Mouse (Mus musculus) heart, embryonic 14.5 days (tissue): Measurements from ENCODE around the gene Il12b. TPM values are rescaled to one million over a fixed set of nuclear protein-coding genes. Genes with fewer than 3 reads are reported as not detected.

Source experiments
- ATAC-seq: fragments of 200-750 bp; cut with Nextera tagmentation; 2 replicates; pipeline ENCODE4 v1.8.0; 2017; ENCODE audit warnings: low read depth, moderate TSS enrichment; ENCODE audit not compliant: insufficient number of reproducible peaks, insufficient read depth, low FRiP score
- H3K27ac ChIP-seq, 2 experiments: fragments of 200-500 bp in 1 of 2; fragments of 300-500 bp in 1 of 2; sonication (generic) in 1 of 2; replicated peaks in 1 of 2; 2 replicates each; pipeline ENCODE4 v1.5.1; 2012 to 2014; ENCODE audit warnings: low read depth in 2 of 2, low read length in 2 of 2, control low read depth in 1 of 2, mild to moderate bottlenecking in 1 of 2, mixed read lengths in 1 of 2; ENCODE audit not compliant: control insufficient read depth in 1 of 2, insufficient read depth in 1 of 2
- H3K27me3 ChIP-seq: fragments of 300-500 bp; sonication (generic); 2 replicates; pipeline ENCODE4 v1.6.1; 2014; ENCODE audit warnings: mild to moderate bottlenecking, low read length, control low read depth; ENCODE audit not compliant: control insufficient read depth, insufficient read depth
- H3K36me3 ChIP-seq: fragments of 300-500 bp; sonication (generic); 2 replicates; pipeline ENCODE4 v1.6.1; 2014; ENCODE audit warnings: mild to moderate bottlenecking, control low read depth, low read length, mixed read lengths; ENCODE audit not compliant: control insufficient read depth, insufficient read depth
- H3K4me1 ChIP-seq, 2 experiments: fragments of 200-500 bp in 1 of 2; fragments of 300-500 bp in 1 of 2; sonication (generic) in 1 of 2; 2 replicates each; pipeline ENCODE4 v1.6.1; 2012 to 2014; ENCODE audit warnings: low read length in 2 of 2, control low read depth in 1 of 2, mixed read lengths in 1 of 2; ENCODE audit not compliant: control insufficient read depth in 2 of 2, insufficient read depth in 2 of 2
- H3K4me2 ChIP-seq: fragments of 300-500 bp; sonication (generic); 2 replicates; pipeline ENCODE4 v1.6.1; 2014; ENCODE audit warnings: mild to moderate bottlenecking, low read length
- H3K4me3 ChIP-seq, 2 experiments: fragments of 200-500 bp in 1 of 2; fragments of 300-500 bp in 1 of 2; sonication (generic) in 1 of 2; 2 replicates each; pipeline ENCODE4 v1.5.1; 2012 to 2014; ENCODE audit warnings: low read length in 2 of 2, mild to moderate bottlenecking in 2 of 2, control low read depth in 1 of 2, low read depth in 1 of 2, moderate library complexity in 1 of 2; ENCODE audit not compliant: control insufficient read depth in 1 of 2, insufficient read depth in 1 of 2
- H3K9ac ChIP-seq: fragments of 300-500 bp; sonication (generic); 2 replicates; pipeline ENCODE4 v1.6.1; 2014; ENCODE audit warnings: mild to moderate bottlenecking, low read length
- H3K9me3 ChIP-seq: fragments of 300-500 bp; sonication (generic); 2 replicates; pipeline ENCODE4 v1.6.1; 2016; ENCODE audit warnings: low read length, control low read depth; ENCODE audit not compliant: control insufficient read depth
- WGBS: fragments of 180-500 bp; shearing (Covaris S2); extraction: QIAGEN DNeasy Blood & Tissue Kit; methylation state at CpG from one replicate; pipeline ENCODE4 v1.1.7; 2014; 5-methylcytosine and 5-hydroxymethylcytosine counted together
- polyA plus RNA-seq: library from polyadenylated mRNA; unstranded; fragments of >200 nt; fragmentation: Nextera tagmentation; extraction: Ambion mirVana; gene quantifications from 2 replicates; pipeline ENCODE4 v1.2.1, GENCODE M21; 2014

The Il12b gene
- polyA plus RNA-seq, 1 experiment from 2014 or later, result not detected

- Histone ChIP-seq H3K9me3 (no peaks in the 10 kb centered on the region), H3K27me3 (no peaks in the 10 kb centered on the region), H3K4me2 (no peak overlapping the region), H3K36me3 (no peaks in the 10 kb centered on the region), H3K4me1 (no peaks in the 10 kb centered on the region), H3K27ac (no peak overlapping the region), H3K9ac (no peak overlapping the region), H3K4me3 (no peak overlapping the region)
- 61% methylated on average over 3 of the region's 3 CpGs for WGBS
- ATAC-seq, result no peak
Measured at GRCm38 (mm10) chr11:44382200-44382599, 17.7 kb upstream of the Il12b start.

GRCm38 (mm10) chr11:44387031-44387430 is 12.8 kb upstream of the Il12b start:
- WGBS, result 79% methylated on average over 2 of the region's 2 CpGs
- no peak overlapping the region for H3K4me2 ChIP-seq
- H3K4me3 ChIP-seq, result no peak overlapping the region
- H3K27me3 ChIP-seq, result no peaks in the 10 kb centered on the region
- H3K9me3 ChIP-seq, result no peaks in the 10 kb centered on the region
- H3K4me1 ChIP-seq, result no peaks in the 10 kb centered on the region; a peak in 1 of 4 replicates
- no peak overlapping the region for H3K27ac ChIP-seq
- no peak for ATAC-seq
- H3K36me3 ChIP-seq, result no peaks in the 10 kb centered on the region
- H3K9ac ChIP-seq, result no peak overlapping the region

GRCm38 (mm10) chr11:44389993-44390701 is 9.7 kb upstream of the Il12b start:
- Histone ChIP-seq H3K36me3 (no peaks in the 10 kb centered on the region), H3K4me2 (no peak overlapping the region), H3K27ac (no peak overlapping the region), H3K9me3 (0 out of 2 replicates have a peak, but pooled peaks cover 2% of the 10 kb centered on the region), H3K9ac (no peak overlapping the region), H3K4me1 (no peaks in the 10 kb centered on the region; a peak in 1 of 4 replicates), H3K27me3 (no peaks in the 10 kb centered on the region), H3K4me3 (no peak overlapping the region)
- no peak for ATAC-seq
- WGBS, result 33% methylated on average over 6 of the region's 6 CpGs

- no peaks in the 10 kb centered on the region for H3K27me3 ChIP-seq
- no peaks in the 10 kb centered on the region for H3K36me3 ChIP-seq
- no peak overlapping the region for H3K4me3 ChIP-seq
- ATAC-seq, result no peak
- H3K4me2 ChIP-seq, result no peak overlapping the region
- H3K4me1 ChIP-seq, result no peaks in the 10 kb centered on the region; a peak in 1 of 4 replicates
- H3K27ac ChIP-seq, result no peak overlapping the region
- no peak overlapping the region for H3K9ac ChIP-seq
- 83% methylated on average over 8 of the region's 8 CpGs for WGBS
- 0 out of 2 replicates have a peak, but pooled peaks cover 2% of the 10 kb centered on the region for H3K9me3 ChIP-seq
Measured at GRCm38 (mm10) chr11:44393101-44393810, 6.6 kb upstream of the Il12b start.

GRCm38 (mm10) chr11:44395401-44395800 is 4.5 kb upstream of the Il12b start:
- H3K4me2 ChIP-seq, result no peak overlapping the region
- H3K4me3 ChIP-seq, result no peak overlapping the region
- H3K36me3 ChIP-seq, result no peaks in the 10 kb centered on the region
- 0 out of 4 replicates have a peak, but pooled peaks cover 0 to 3% of the 10 kb centered on the region in 2 experiments for H3K4me1 ChIP-seq
- 85% methylated on average over 4 of the region's 4 CpGs for WGBS
- H3K9me3 ChIP-seq, result 0 out of 2 replicates have a peak, but pooled peaks cover 2% of the 10 kb centered on the region
- H3K9ac ChIP-seq, result no peak overlapping the region
- H3K27ac ChIP-seq, result no peak overlapping the region
- no peak for ATAC-seq
- H3K27me3 ChIP-seq, result no peaks in the 10 kb centered on the region

- Histone ChIP-seq H3K4me3 (no peak overlapping the region), H3K4me2 (no peak overlapping the region), H3K27ac (no peak overlapping the region), H3K36me3 (no peaks in the 10 kb centered on the region), H3K9ac (no peak overlapping the region), H3K4me1 (peaks cover 11 to 24% of the 10 kb centered on the region in 2 experiments), H3K27me3 (no peaks in the 10 kb centered on the region), H3K9me3 (0 out of 2 replicates have a peak, but pooled peaks cover 2% of the 10 kb centered on the region)
- ATAC-seq, result no peak
- 45% methylated on average over 3 of the region's 3 CpGs for WGBS
Measured at GRCm38 (mm10) chr11:44397551-44397950, 2.3 kb upstream of the Il12b start.

- ATAC-seq, result no peak
- Histone ChIP-seq H3K9ac (no peak overlapping the region), H3K36me3 (no peaks in the 10 kb centered on the region), H3K27me3 (no peaks in the 10 kb centered on the region), H3K4me1 (peaks cover 11 to 26% of the 10 kb centered on the region in 2 experiments), H3K9me3 (no peaks in the 10 kb centered on the region), H3K4me2 (peak overlapping the region; percentile 57; the same call in 1 of the 2 replicates), H3K4me3 (no peak overlapping the region), H3K27ac (no peak overlapping the region)
- 69% methylated on average over 6 of the region's 6 CpGs for WGBS
Measured at GRCm38 (mm10) chr11:44398356-44398755, 1.5 kb upstream of the Il12b start.
